Mouse (Mus musculus): ENCODE data around the gene Hsd17b2. TPM values are rescaled to one million over a fixed set of nuclear protein-coding genes. Genes with fewer than 3 reads are reported as not detected.

Hsd17b2 gene
- total and polyA plus RNA-seq, 3 experiments, result not detected

GRCm38 (mm10) chr8:117672558-117672957 lies 29.1 kb upstream of the Hsd17b2 start:
- Histone ChIP-seq H3K27me3 (ENCODE audit: control insufficient read depth, insufficient read depth, low read length) (no peaks in the 10 kb centered on the region), H3K4me3 (no peak overlapping the region), H3K4me1 (ENCODE audit: control insufficient read depth, insufficient read depth, low read length) (no peaks in the 10 kb centered on the region), H3K27ac (no peak overlapping the region), H3K79me2 (replicated peaks; ENCODE audit: control insufficient read depth, insufficient read depth, low read length) (no peaks in the 10 kb centered on the region), H3K36me3 (ENCODE audit: control insufficient read depth, insufficient read depth, low read length) (no peaks in the 10 kb centered on the region), H3K9ac (ENCODE audit: low read depth, low read length) (no peak overlapping the region)
- WGBS, result 85% methylated on average over 3 of the region's 3 CpGs
- no peak for TF ChIP-seq EP300 (IDR thresholded peaks at IDR 0.05; ENCODE audit: insufficient read depth, low read depth, low read length)
- TF ChIP-seq POLR2A (IDR thresholded peaks at IDR 0.05; ENCODE audit: insufficient read depth, low read depth, low read length), result no peak
- no peak for TF ChIP-seq CTCF (IDR thresholded peaks at IDR 0.05)
- no peak for DNase-seq
- intact Hi-C loops (cut with DNase I), result no loop called here

- WGBS, result 13% methylated on average over 17 of the region's 17 CpGs
- peak within 1 kb of the TSS; percentile 38; the same call in 1 of the 2 replicates for H3K27ac ChIP-seq
- no peaks in the 10 kb centered on the region for H3K36me3 ChIP-seq (ENCODE audit: control insufficient read depth, insufficient read depth, low read length)
Measured at GRCm38 (mm10) chr8:117673430-117673830, 28.3 kb upstream of the Hsd17b2 start, which contains the start of gene Sdr42e1. Sdr42e1 (minus strand) TSS chr8:117673689.

DNA sequence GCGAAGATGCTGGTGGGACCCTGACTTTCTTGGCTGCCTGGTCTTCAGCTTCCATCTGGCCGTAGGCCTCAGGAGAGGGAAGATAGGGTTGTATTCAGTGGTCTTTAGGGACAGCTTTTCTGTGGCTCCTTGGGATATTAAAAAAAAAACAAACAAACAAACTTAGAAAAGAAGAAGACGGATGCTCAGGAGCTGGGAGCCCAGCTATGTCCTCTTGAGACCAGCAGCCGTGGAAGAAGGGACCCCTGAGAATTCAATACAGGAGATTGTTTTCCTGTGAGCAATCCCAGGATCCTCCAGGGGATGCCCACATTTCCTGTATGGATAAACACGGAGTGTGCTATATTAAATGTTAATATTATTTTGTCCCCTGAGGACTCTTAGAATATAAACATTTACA lies 26.5 kb upstream of the Hsd17b2 start:
- no peaks in the 10 kb centered on the region for H3K79me2 ChIP-seq (replicated peaks; ENCODE audit: control insufficient read depth, insufficient read depth, low read length)
- H3K27ac ChIP-seq, result no peak overlapping the region
- 55% methylated on average over 5 of the region's 5 CpGs for WGBS
- H3K9ac ChIP-seq (ENCODE audit: low read depth, low read length), result no peak overlapping the region
- intact Hi-C loops (cut with DNase I), result no loop called here
- TF ChIP-seq CTCF (IDR thresholded peaks at IDR 0.05) (no peak), POLR2A (IDR thresholded peaks at IDR 0.05; ENCODE audit: insufficient read depth, low read depth, low read length) (no peak), EP300 (IDR thresholded peaks at IDR 0.05; ENCODE audit: insufficient read depth, low read depth, low read length) (no peak)
- no peak for DNase-seq
- H3K4me1 ChIP-seq (ENCODE audit: control insufficient read depth, insufficient read depth, low read length), result no peaks in the 10 kb centered on the region
- no peaks in the 10 kb centered on the region for H3K36me3 ChIP-seq (ENCODE audit: control insufficient read depth, insufficient read depth, low read length)
- H3K27me3 ChIP-seq (ENCODE audit: control insufficient read depth, insufficient read depth, low read length), result no peaks in the 10 kb centered on the region
- no peak overlapping the region for H3K4me3 ChIP-seq

More at GRCm38 (mm10) chr8:117673430-117673830, 28.3 kb upstream of the Hsd17b2 start, which contains the start of gene Sdr42e1:
- Histone ChIP-seq H3K79me2 (replicated peaks; ENCODE audit: control insufficient read depth, insufficient read depth, low read length) (no peaks in the 10 kb centered on the region), H3K9ac (ENCODE audit: low read depth, low read length) (peak within 1 kb of the TSS; percentile 79), H3K4me3 (peak within 1 kb of the TSS; percentile 66), H3K4me1 (ENCODE audit: control insufficient read depth, insufficient read depth, low read length) (no peaks in the 10 kb centered on the region), H3K27me3 (ENCODE audit: control insufficient read depth, insufficient read depth, low read length) (no peaks in the 10 kb centered on the region)
- intact Hi-C loops (cut with DNase I), result no loop called here
- DNase-seq, result peak; percentile 50 to 55
- TF ChIP-seq CTCF (IDR thresholded peaks at IDR 0.05), result no peak
- TF ChIP-seq POLR2A (IDR thresholded peaks at IDR 0.05; ENCODE audit: insufficient read depth, low read depth, low read length), result 0 out of 2 replicates have a peak, but pooled peaks have one; percentile 20

- Histone ChIP-seq H3K79me2 (replicated peaks; ENCODE audit: control insufficient read depth, insufficient read depth, low read length) (no peaks in the 10 kb centered on the region), H3K27me3 (ENCODE audit: control insufficient read depth, insufficient read depth, low read length) (no peaks in the 10 kb centered on the region), H3K4me3 (no peak overlapping the region), H3K36me3 (ENCODE audit: control insufficient read depth, insufficient read depth, low read length) (no peaks in the 10 kb centered on the region), H3K27ac (no peak overlapping the region), H3K4me1 (ENCODE audit: control insufficient read depth, insufficient read depth, low read length) (no peaks in the 10 kb centered on the region), H3K9ac (ENCODE audit: low read depth, low read length) (no peak overlapping the region)
- DNase-seq, result no peak
- no peak for TF ChIP-seq POLR2A (IDR thresholded peaks at IDR 0.05; ENCODE audit: insufficient read depth, low read depth, low read length)
- TF ChIP-seq CTCF (IDR thresholded peaks at IDR 0.05), result no peak
- TF ChIP-seq EP300 (IDR thresholded peaks at IDR 0.05; ENCODE audit: insufficient read depth, low read depth, low read length), result no peak
- intact Hi-C loops (cut with DNase I), result no loop called here
- 78% methylated on average over 9 of the region's 9 CpGs for WGBS
Measured at GRCm38 (mm10) chr8:117676460-117676859, 25.2 kb upstream of the Hsd17b2 start.

- TF ChIP-seq POLR2A (IDR thresholded peaks at IDR 0.05; ENCODE audit: insufficient read depth, low read depth, low read length) (no peak), CTCF (IDR thresholded peaks at IDR 0.05) (no peak), EP300 (IDR thresholded peaks at IDR 0.05; ENCODE audit: insufficient read depth, low read depth, low read length) (no peak)
- intact Hi-C loops (cut with DNase I), result no loop called here
Measured at GRCm38 (mm10) chr8:117677011-117677410, 24.7 kb upstream of the Hsd17b2 start.

GRCm38 (mm10) chr8:117678650-117679049 lies 23.1 kb upstream of the Hsd17b2 start:
- TF ChIP-seq EP300 (IDR thresholded peaks at IDR 0.05; ENCODE audit: insufficient read depth, low read depth, low read length) (no peak), CTCF (IDR thresholded peaks at IDR 0.05) (no peak), POLR2A (IDR thresholded peaks at IDR 0.05; ENCODE audit: insufficient read depth, low read depth, low read length) (no peak)
- Histone ChIP-seq H3K4me1 (ENCODE audit: control insufficient read depth, insufficient read depth, low read length) (no peaks in the 10 kb centered on the region), H3K36me3 (ENCODE audit: control insufficient read depth, insufficient read depth, low read length) (no peaks in the 10 kb centered on the region), H3K9ac (ENCODE audit: low read depth, low read length) (no peak overlapping the region), H3K4me3 (no peak overlapping the region), H3K79me2 (replicated peaks; ENCODE audit: control insufficient read depth, insufficient read depth, low read length) (no peaks in the 10 kb centered on the region), H3K27me3 (ENCODE audit: control insufficient read depth, insufficient read depth, low read length) (no peaks in the 10 kb centered on the region), H3K27ac (no peak overlapping the region)
- intact Hi-C loops (cut with DNase I), result no loop called here
- DNase-seq, result no peak
- WGBS, result 77% methylated on average over 4 of the region's 4 CpGs

More at GRCm38 (mm10) chr8:117677011-117677410, 24.7 kb upstream of the Hsd17b2 start:
- Histone ChIP-seq H3K4me3 (no peak overlapping the region), H3K27ac (no peak overlapping the region), H3K4me1 (ENCODE audit: control insufficient read depth, insufficient read depth, low read length) (no peaks in the 10 kb centered on the region), H3K36me3 (ENCODE audit: control insufficient read depth, insufficient read depth, low read length) (no peaks in the 10 kb centered on the region), H3K9ac (ENCODE audit: low read depth, low read length) (no peak overlapping the region), H3K79me2 (replicated peaks; ENCODE audit: control insufficient read depth, insufficient read depth, low read length) (no peaks in the 10 kb centered on the region), H3K27me3 (ENCODE audit: control insufficient read depth, insufficient read depth, low read length) (no peaks in the 10 kb centered on the region)
- WGBS, result 70% methylated on average over 8 of the region's 8 CpGs
- DNase-seq, result no peak
